Mouse (Mus musculus): Measurements from ENCODE around the gene Plxna4.

- TF ChIP-seq GATA1 (IDR thresholded peaks at IDR 0.05; ENCODE audit: borderline replicate concordance, low read length) (no peak), FLI1 (IDR thresholded peaks at IDR 0.05; ENCODE audit: low read length) (no peak)
These were observed 443.2 kb downstream of the Plxna4 start for GRCm38 (mm10) chr6:32144771-32145170.
